Mouse (Mus musculus) C2C12 (cell line): ENCODE data around the gene Tuba1a.

Source experiments
- CEBPB ChIP-seq: IDR thresholded peaks from one replicate; pipeline ENCODE4 v1.6.1; 2011; ENCODE audit warnings: low read depth, mild to moderate bottlenecking, control low read depth, moderate library complexity
- CTCF ChIP-seq: IDR thresholded peaks from one replicate; pipeline ENCODE4 v1.5.1; 2011; ENCODE audit not compliant: control insufficient read depth, insufficient read depth, insufficient read length
- MAX ChIP-seq: IDR thresholded peaks from one replicate; pipeline ENCODE4 v1.6.1; 2011; ENCODE audit warnings: mild to moderate bottlenecking, control low read depth
- USF1 ChIP-seq: IDR thresholded peaks from one replicate; pipeline ENCODE4 v1.6.1; 2011; ENCODE audit warnings: low read depth, mild to moderate bottlenecking, control low read depth, moderate library complexity

DNA sequence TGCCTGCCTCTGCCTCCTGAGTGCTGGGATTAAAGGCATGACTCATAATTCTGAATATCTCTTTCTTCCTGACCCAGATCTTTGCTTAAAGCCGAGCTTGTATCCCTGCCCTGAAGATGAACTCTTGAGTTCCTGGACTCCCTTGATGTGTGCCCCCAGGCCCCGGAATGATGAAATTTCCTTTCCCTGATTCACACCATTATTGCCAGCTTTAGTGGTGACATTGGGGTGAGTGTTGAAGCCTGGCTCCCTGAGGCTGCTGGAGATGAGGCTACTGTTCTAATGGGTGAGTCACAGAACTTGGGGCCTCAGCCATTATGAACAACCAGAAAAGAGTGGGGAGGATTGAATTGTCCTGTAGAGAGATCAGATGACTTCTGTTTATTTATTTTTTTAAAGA lies 12.0 kb downstream of the Tuba1a start:
- TF ChIP-seq CTCF = no peak
- no peak for TF ChIP-seq CEBPB
- TF ChIP-seq USF1 = no peak
- TF ChIP-seq MAX = no peak
